Mouse (Mus musculus): ENCODE measurements around the gene Vmp1. TPM values are rescaled to one million over a fixed set of nuclear protein-coding genes. Genes with fewer than 3 reads are reported as not detected.

Gene Vmp1
- polyA plus RNA-seq, 1 experiment from 2014 or later: 162 TPM

DNA sequence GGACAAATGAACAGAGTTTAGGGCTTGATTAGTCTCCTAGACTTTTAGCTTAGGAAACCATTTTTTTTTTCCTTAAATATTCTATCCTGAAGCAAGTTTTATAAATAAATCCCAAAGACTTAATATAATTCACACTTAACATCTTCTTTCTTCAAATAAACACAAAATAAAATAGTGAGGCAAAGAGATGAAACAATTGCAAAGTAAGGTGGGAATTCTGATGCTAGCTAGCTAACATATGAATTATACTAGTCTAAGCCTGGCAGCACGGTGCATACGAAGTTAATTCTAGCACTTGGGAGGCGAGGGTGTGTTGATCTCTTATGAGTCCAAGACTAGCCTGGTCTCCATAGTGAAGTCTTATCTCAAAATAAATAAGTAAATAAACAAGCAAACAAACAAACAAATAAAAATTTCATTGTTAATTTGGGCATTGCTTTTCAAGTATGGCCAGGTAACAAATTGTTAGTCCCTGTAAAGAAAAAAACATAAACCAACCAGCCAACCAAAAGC is 100.3 kb downstream of the Vmp1 start:
- TF ChIP-seq CTCF (IDR thresholded peaks at IDR 0.05; ENCODE audit: low read depth): no peak
- no peak for TF ChIP-seq EP300 (optimal IDR thresholded peaks at IDR 0.05)
- DNase-seq (ENCODE audit: low spot score) (no peak), ATAC-seq (ENCODE audit: low FRiP score, low TSS enrichment) (no peak)
- no peaks in the 10 kb centered on the region for H3K9me3 ChIP-seq (ENCODE audit: control insufficient read depth, low read length)
- H3K4me3 ChIP-seq (ENCODE audit: low read depth, low read length): no peak overlapping the region
- no peaks in the 10 kb centered on the region for H3K36me3 ChIP-seq (ENCODE audit: control insufficient read depth, insufficient read depth, low read length)
- H3K9ac ChIP-seq (ENCODE audit: low read length): no peak overlapping the region
- H3K27me3 ChIP-seq (ENCODE audit: control insufficient read depth, insufficient read depth, low read length): no peaks in the 10 kb centered on the region
- 85% methylated on average over 3 of the region's 3 CpGs for WGBS
- H3K27ac ChIP-seq (replicated peaks): 0 out of 2 replicates have a peak overlapping the region, but pooled peaks have one; percentile 99
- H3K4me2 ChIP-seq (replicated peaks; ENCODE audit: low read depth): no peak overlapping the region
- peaks cover 10% of the 10 kb centered on the region for H3K4me1 ChIP-seq (replicated peaks; ENCODE audit: control insufficient read depth, insufficient read depth)

- no peaks in the 10 kb centered on the region for H3K9me3 ChIP-seq (ENCODE audit: control insufficient read depth, low read length)
- 89% methylated on average over 7 of the region's 7 CpGs for WGBS
- H3K27me3 ChIP-seq (ENCODE audit: control insufficient read depth, insufficient read depth, low read length): no peaks in the 10 kb centered on the region
- no peak overlapping the region for H3K9ac ChIP-seq (ENCODE audit: low read length)
- no peak overlapping the region for H3K4me3 ChIP-seq (ENCODE audit: low read depth, low read length)
- peaks cover 12% of the 10 kb centered on the region for H3K4me1 ChIP-seq (replicated peaks; ENCODE audit: control insufficient read depth, insufficient read depth)
- no peak overlapping the region for H3K4me2 ChIP-seq (replicated peaks; ENCODE audit: low read depth)
- TF ChIP-seq EP300 (optimal IDR thresholded peaks at IDR 0.05): no peak
- no peak for TF ChIP-seq CTCF (IDR thresholded peaks at IDR 0.05; ENCODE audit: low read depth)
- no peaks in the 10 kb centered on the region for H3K36me3 ChIP-seq (ENCODE audit: control insufficient read depth, insufficient read depth, low read length)
- DNase-seq (ENCODE audit: low spot score) (no peak), ATAC-seq (ENCODE audit: low FRiP score, low TSS enrichment) (no peak)
- H3K27ac ChIP-seq (replicated peaks): peak overlapping the region; percentile 94
These were observed 100.9 kb downstream of the Vmp1 start for GRCm38 (mm10) chr11:86582543-86583260.

- TF ChIP-seq CTCF (IDR thresholded peaks at IDR 0.05; ENCODE audit: low read depth): no peak
- no peak for TF ChIP-seq EP300 (optimal IDR thresholded peaks at IDR 0.05)
- 68% methylated on average over 12 of the region's 12 CpGs for WGBS
- H3K4me3 ChIP-seq (ENCODE audit: low read depth, low read length): no peak overlapping the region
- H3K27ac ChIP-seq (replicated peaks): peak overlapping the region; percentile 94
- H3K36me3 ChIP-seq (ENCODE audit: control insufficient read depth, insufficient read depth, low read length): no peaks in the 10 kb centered on the region
- no peak overlapping the region for H3K9ac ChIP-seq (ENCODE audit: low read length)
- DNase-seq (ENCODE audit: low spot score): peak; percentile 43
- peak overlapping the region; percentile 17; the same call in 1 of the 2 replicates for H3K4me2 ChIP-seq (replicated peaks; ENCODE audit: low read depth)
- no peaks in the 10 kb centered on the region for H3K27me3 ChIP-seq (ENCODE audit: control insufficient read depth, insufficient read depth, low read length)
- no peak for ATAC-seq (ENCODE audit: low FRiP score, low TSS enrichment)
- H3K9me3 ChIP-seq (ENCODE audit: control insufficient read depth, low read length): no peaks in the 10 kb centered on the region
- peaks cover 17% of the 10 kb centered on the region for H3K4me1 ChIP-seq (replicated peaks; ENCODE audit: control insufficient read depth, insufficient read depth)
These were observed 101.6 kb downstream of the Vmp1 start for GRCm38 (mm10) chr11:86581943-86582542.

DNA sequence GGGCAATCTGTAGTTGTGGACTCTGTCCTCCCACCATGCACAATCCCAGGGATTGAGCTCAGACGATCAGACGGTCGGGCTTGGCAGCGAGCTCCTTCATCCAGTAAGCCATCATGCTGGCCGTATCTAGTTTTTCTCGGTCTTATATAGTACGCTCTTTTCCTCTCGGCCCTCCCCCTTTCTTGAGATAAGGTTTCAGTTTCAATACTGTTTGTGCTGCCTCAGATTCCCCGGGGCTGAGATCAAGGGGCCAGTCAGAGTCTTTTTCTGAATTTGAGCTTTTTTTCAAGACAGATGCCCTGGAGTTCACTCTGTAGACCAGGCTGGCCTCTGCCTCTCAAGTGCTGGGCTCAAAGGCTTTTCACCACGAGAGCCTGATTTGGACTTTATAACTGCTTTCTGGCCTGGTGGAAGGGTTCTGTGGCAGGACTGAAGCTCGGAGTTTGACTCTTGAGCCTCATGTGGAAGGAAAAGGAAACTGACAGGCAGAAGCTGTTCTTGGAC is 102.3 kb downstream of the Vmp1 start:
- Histone ChIP-seq H3K9me3 (ENCODE audit: control insufficient read depth, low read length) (no peaks in the 10 kb centered on the region), H3K27me3 (ENCODE audit: control insufficient read depth, insufficient read depth, low read length) (no peaks in the 10 kb centered on the region), H3K27ac (replicated peaks) (peak overlapping the region; percentile 94), H3K9ac (ENCODE audit: low read length) (peak overlapping the region; percentile 43), H3K4me1 (replicated peaks; ENCODE audit: control insufficient read depth, insufficient read depth) (peaks cover 21% of the 10 kb centered on the region), H3K36me3 (ENCODE audit: control insufficient read depth, insufficient read depth, low read length) (no peaks in the 10 kb centered on the region), H3K4me2 (replicated peaks; ENCODE audit: low read depth) (peak overlapping the region; percentile 31), H3K4me3 (ENCODE audit: low read depth, low read length) (no peak overlapping the region)
- TF ChIP-seq EP300 (optimal IDR thresholded peaks at IDR 0.05) (no peak), CTCF (IDR thresholded peaks at IDR 0.05; ENCODE audit: low read depth) (no peak)
- WGBS: 18% methylated on average over 11 of the region's 11 CpGs
- DNase-seq (ENCODE audit: low spot score): peak; percentile 65
- ATAC-seq (ENCODE audit: low FRiP score, low TSS enrichment): peak; percentile 36

DNA sequence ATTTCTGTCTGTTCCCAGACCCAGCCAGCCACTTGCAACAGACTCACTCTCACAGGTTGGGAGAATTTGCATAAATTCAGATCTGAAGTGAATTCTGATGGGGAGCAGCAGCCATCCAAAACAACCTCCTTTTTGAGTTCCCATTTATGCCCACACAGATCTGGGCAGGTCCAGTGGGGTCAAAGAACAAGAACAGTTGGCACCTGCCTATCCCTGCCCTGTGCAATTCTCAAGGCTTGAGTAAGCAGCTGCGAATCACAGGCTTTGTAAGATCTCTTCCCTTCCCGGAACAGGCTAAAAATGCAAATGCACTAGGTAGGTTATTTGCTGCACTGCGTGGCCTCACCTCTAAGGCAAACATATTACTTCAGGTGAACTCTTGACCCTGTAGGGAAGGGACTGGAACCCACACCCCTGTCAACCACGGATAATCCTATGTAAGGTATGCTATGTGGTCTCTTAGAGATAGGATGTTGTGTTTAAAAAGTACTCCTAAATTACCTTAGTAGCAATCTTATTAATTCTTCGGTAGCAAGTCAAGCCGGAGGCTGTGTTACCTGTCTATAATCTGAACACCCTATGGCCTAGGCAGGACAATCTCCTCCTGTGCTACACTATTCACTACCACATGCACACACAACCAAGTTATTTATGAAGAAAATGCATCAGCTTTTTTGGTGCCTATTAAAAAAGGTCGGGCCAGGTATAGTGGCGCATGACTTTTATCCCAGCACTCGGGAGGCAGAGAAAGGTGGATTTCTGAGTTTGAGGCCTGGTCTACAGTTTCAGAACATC is 103.1 kb downstream of the Vmp1 start:
- Histone ChIP-seq H3K4me3 (ENCODE audit: low read depth, low read length) (no peak overlapping the region), H3K9ac (ENCODE audit: low read length) (peak overlapping the region; percentile 14; the same call in 1 of the 2 replicates)
- WGBS: 54% methylated on average over 9 of the region's 9 CpGs

More for the DNA sequence above, 103.1 kb downstream of the Vmp1 start:
- Histone ChIP-seq H3K27ac (replicated peaks) (peak overlapping the region; percentile 94), H3K4me2 (replicated peaks; ENCODE audit: low read depth) (no peak overlapping the region; the same call in 1 of the 2 replicates), H3K9me3 (ENCODE audit: control insufficient read depth, low read length) (no peaks in the 10 kb centered on the region), H3K4me1 (replicated peaks; ENCODE audit: control insufficient read depth, insufficient read depth) (peaks cover 21% of the 10 kb centered on the region), H3K36me3 (ENCODE audit: control insufficient read depth, insufficient read depth, low read length) (no peaks in the 10 kb centered on the region), H3K27me3 (ENCODE audit: control insufficient read depth, insufficient read depth, low read length) (no peaks in the 10 kb centered on the region)
- ATAC-seq (ENCODE audit: low FRiP score, low TSS enrichment) (peak; percentile 72), DNase-seq (ENCODE audit: low spot score) (peak; percentile 75)
- TF ChIP-seq EP300 (optimal IDR thresholded peaks at IDR 0.05) (no peak), CTCF (IDR thresholded peaks at IDR 0.05; ENCODE audit: low read depth) (0 out of 2 replicates have a peak, but pooled peaks have one; percentile 2)

All from stomach, postnatal 0 days (tissue).